Mouse (Mus musculus) MEL (cell line): ENCODE data around the gene 4930539E08Rik.

Source experiments
- CTCF ChIP-seq, 3 experiments: IDR thresholded peaks in 2 of 3; conservative IDR thresholded peaks in 1 of 3; 2 replicates each; pipeline ENCODE4 v1.5.1; 2011 to 2012; ENCODE audit warnings: low read length in 3 of 3, low read depth in 2 of 3, mild to moderate bottlenecking in 2 of 3, improper control_type of control experiment in 1 of 3, inconsistent platforms in 1 of 3, mixed read lengths in 1 of 3, moderate library complexity in 1 of 3; ENCODE audit not compliant: control insufficient read depth in 1 of 3, insufficient read depth in 1 of 3, poor library complexity in 1 of 3, severe bottlenecking in 1 of 3
- GABPA ChIP-seq: IDR thresholded peaks from 2 replicates; pipeline ENCODE4 v1.6.1; 2012; ENCODE audit warnings: low read depth, mild to moderate bottlenecking, inconsistent platforms, low read length, improper control_type of control experiment, moderate library complexity
- JUND ChIP-seq: IDR thresholded peaks from 2 replicates; pipeline ENCODE4 v1.6.1; 2011; ENCODE audit warnings: low read depth, mild to moderate bottlenecking, improper control_type of control experiment, low read length
- MAFK ChIP-seq: IDR thresholded peaks from 2 replicates; pipeline ENCODE4 v1.6.1; 2011; ENCODE audit warnings: low read depth, mild to moderate bottlenecking, low read length, improper control_type of control experiment, borderline replicate concordance
- MYC ChIP-seq: IDR thresholded peaks from 2 replicates; pipeline ENCODE4 v1.6.1; 2011; ENCODE audit warnings: low read depth, mild to moderate bottlenecking, low read length, improper control_type of control experiment, moderate library complexity
- POLR2A ChIP-seq, 2 experiments: IDR thresholded peaks; 2 replicates each; pipeline ENCODE4 v1.6.1; 2011 to 2012; ENCODE audit warnings: low read length in 2 of 2, mild to moderate bottlenecking in 2 of 2, control low read depth in 1 of 2, improper control_type of control experiment in 1 of 2, low read depth in 1 of 2, moderate library complexity in 1 of 2; ENCODE audit not compliant: control insufficient read depth in 1 of 2, insufficient read depth in 1 of 2, poor library complexity in 1 of 2
- POLR2AphosphoS5 ChIP-seq: IDR thresholded peaks from 2 replicates; pipeline ENCODE4 v1.6.1; 2012; ENCODE audit warnings: low read depth, borderline replicate concordance, mild to moderate bottlenecking, inconsistent platforms, low read length, moderate library complexity, mixed read lengths
- SIN3A ChIP-seq: IDR thresholded peaks from 2 replicates; pipeline ENCODE4 v1.6.1; 2012; ENCODE audit warnings: low read length, improper control_type of control experiment, inconsistent platforms
- USF1 ChIP-seq: IDR thresholded peaks from 2 replicates; pipeline ENCODE4 v1.6.1; 2014; ENCODE audit warnings: low read depth, mild to moderate bottlenecking, inconsistent platforms, low read length, improper control_type of control experiment, moderate library complexity
- ZC3H11A ChIP-seq: IDR thresholded peaks from 2 replicates; pipeline ENCODE4 v1.6.1; 2012; ENCODE audit warnings: low read depth, mild to moderate bottlenecking, inconsistent platforms, low read length, improper control_type of control experiment
- ZNF384 ChIP-seq: IDR thresholded peaks from 2 replicates; pipeline ENCODE4 v1.6.1; 2012; ENCODE audit warnings: low read depth, mild to moderate bottlenecking, inconsistent platforms, low read length, improper control_type of control experiment

DNA sequence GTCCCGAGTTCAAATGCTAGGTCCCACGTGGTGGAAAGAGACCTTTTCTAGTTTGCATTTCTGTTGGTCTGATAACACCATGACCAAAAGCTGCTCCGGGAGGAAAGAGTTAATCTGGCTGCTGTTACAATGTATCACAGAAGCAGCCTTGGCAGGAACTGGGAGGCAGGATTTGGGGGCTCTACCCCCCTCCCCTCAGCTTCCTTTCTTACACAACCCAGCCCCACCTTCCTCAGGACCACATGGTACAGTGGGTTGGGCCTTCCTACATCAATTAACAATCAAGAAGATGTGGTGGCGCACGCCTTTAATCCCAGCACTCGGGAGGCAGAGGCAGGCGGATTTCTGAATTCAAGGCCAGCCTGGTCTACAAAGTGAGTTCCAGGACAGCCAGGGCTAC, 60.7 kb downstream of the 4930539E08Rik start:
- TF ChIP-seq POLR2A (IDR thresholded peaks at IDR 0.05; ENCODE audit: control insufficient read depth in 1 of 2, insufficient read depth in 1 of 2, low read depth in 1 of 2, low read length in 2 of 2, poor library complexity in 1 of 2) (no peak), ZC3H11A (no peak), SIN3A (no peak), POLR2AphosphoS5 (no peak), JUND (no peak), CTCF (IDR thresholded peaks at IDR 0.05 in 2 of 3, conservative IDR thresholded peaks at IDR 0.05 in 1 of 3; ENCODE audit: control insufficient read depth in 1 of 3, insufficient read depth in 1 of 3, low read depth in 2 of 3, low read length in 3 of 3, poor library complexity in 1 of 3, severe bottlenecking in 1 of 3) (no peak), MAFK (no peak), GABPA (no peak), MYC (no peak), ZNF384 (no peak), USF1 (no peak)
